Mouse (Mus musculus) MEL (cell line): ENCODE data around the gene Slc38a7.

ENCODE experiments used
- CHD2 ChIP-seq: IDR thresholded peaks from 2 replicates; pipeline ENCODE4 v1.6.1; 2011; ENCODE audit warnings: low read length, improper control_type of control experiment
- RAD21 ChIP-seq: IDR thresholded peaks from 2 replicates; pipeline ENCODE4 v1.6.1; 2011; ENCODE audit warnings: mild to moderate bottlenecking, low read depth, low read length, improper control_type of control experiment
- TBP ChIP-seq: IDR thresholded peaks from 2 replicates; pipeline ENCODE4 v1.8.0; 2011; ENCODE audit warnings: low read depth, low read length, improper control_type of control experiment

- no peak for TF ChIP-seq CHD2
- no peak for TF ChIP-seq TBP
- TF ChIP-seq RAD21 = no peak
Measured at GRCm38 (mm10) chr8:95818211-95818610, 35.1 kb downstream of the Slc38a7 start.
